In the genomic region with DNA sequence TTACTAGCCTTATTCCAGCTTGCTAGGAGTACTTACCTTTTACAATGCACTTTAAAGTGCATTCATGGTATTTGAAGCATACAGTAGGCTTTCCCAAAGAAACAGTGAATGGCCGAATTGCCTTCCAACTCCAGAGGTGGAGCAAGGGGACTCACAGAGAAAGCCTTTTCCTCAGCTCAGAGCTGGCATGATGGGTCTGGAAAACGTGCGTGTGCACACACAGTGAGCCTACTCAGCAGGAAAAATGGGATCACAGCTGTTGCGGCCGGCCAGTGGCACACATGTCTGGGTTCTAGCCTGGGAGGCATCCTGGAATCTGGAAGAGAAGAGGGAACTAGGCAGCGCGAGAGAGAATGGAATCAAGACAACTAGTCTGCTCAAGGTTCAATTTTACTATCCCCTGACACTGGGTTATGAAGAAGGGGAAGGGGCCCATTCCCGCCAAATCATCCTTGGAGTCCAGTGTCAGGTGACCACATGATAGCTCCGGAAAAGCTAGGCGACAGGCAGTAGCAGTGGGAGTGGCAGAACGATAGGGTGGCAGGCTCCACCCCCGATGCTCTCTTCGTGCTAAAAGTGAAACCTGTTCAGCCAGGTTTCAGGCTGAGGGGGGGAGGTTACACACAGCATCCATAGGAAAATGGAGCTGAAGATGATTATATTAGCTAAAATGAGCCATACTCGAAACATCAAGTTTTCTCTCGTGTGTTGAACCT, we compare ENCODE assay signal across 8 mouse cellular contexts. TPM values are rescaled to one million over a fixed set of nuclear protein-coding genes. Genes with fewer than 3 reads are reported as not detected.
DNase-seq lines count a peak whose midpoint lies in the region; ATAC-seq lines count a peak whose summit lies in the region.

No protein-coding gene starts in this region.

- no peak for DNase-seq in frontal cortex, postnatal 10 days (ENCODE audit: low spot score in 2 of 2)
- peak; percentile 21 to 22 for DNase-seq in B cell, adult 2 months
- peak; percentile 34 for DNase-seq in limb, embryonic 11.5 days (ENCODE audit: low spot score)
- no peak for DNase-seq in ovary, postnatal 10 days (ENCODE audit: low spot score)
- DNase-seq in left cerebral cortex, adult 18-20 months (ENCODE audit: low spot score in 2 of 2) = no peak

- H3K9me3 ChIP-seq in embryonic facial prominence, embryonic 15.5 days (replicated peaks) = no peaks in the 10 kb centered on the region
- H3K9me3 ChIP-seq in limb, embryonic 11.5 days (ENCODE audit: control insufficient read depth, low read length) = no peaks in the 10 kb centered on the region
- H3K9me3 ChIP-seq in neural tube, embryonic 13.5 days = no peaks in the 10 kb centered on the region

- H3K27ac ChIP-seq in embryonic facial prominence, embryonic 15.5 days (replicated peaks) = no peak overlapping the region
- no peak overlapping the region for H3K27ac ChIP-seq in limb, embryonic 11.5 days (replicated peaks; ENCODE audit: low read depth, low read length)
- H3K27ac ChIP-seq in neural tube, embryonic 13.5 days (replicated peaks) = no peak overlapping the region

- peak overlapping the region; percentile 37 for H3K4me3 ChIP-seq in embryonic facial prominence, embryonic 15.5 days (replicated peaks)
- H3K4me3 ChIP-seq in limb, embryonic 11.5 days (ENCODE audit: low read depth, low read length) = 0 out of 2 replicates have a peak overlapping the region, but pooled peaks have one; percentile 8
- peak overlapping the region; percentile 32 for H3K4me3 ChIP-seq in neural tube, embryonic 13.5 days

- no peaks in the 10 kb centered on the region for H3K27me3 ChIP-seq in embryonic facial prominence, embryonic 15.5 days
- no peaks in the 10 kb centered on the region for H3K27me3 ChIP-seq in limb, embryonic 11.5 days (ENCODE audit: control insufficient read depth, insufficient read depth, low read length)
- no peaks in the 10 kb centered on the region for H3K27me3 ChIP-seq in neural tube, embryonic 13.5 days

- H3K9ac ChIP-seq in embryonic facial prominence, embryonic 15.5 days = no peak overlapping the region
- no peak overlapping the region for H3K9ac ChIP-seq in limb, embryonic 11.5 days (ENCODE audit: low read length)
- peak overlapping the region; percentile 49 for H3K9ac ChIP-seq in neural tube, embryonic 13.5 days

- H3K4me1 ChIP-seq in embryonic facial prominence, embryonic 15.5 days = peaks cover 8% of the 10 kb centered on the region
- no peaks in the 10 kb centered on the region for H3K4me1 ChIP-seq in limb, embryonic 11.5 days (ENCODE audit: control insufficient read depth, insufficient read depth, low read length)
- peaks cover 6% of the 10 kb centered on the region for H3K4me1 ChIP-seq in neural tube, embryonic 13.5 days (replicated peaks)

- peak; percentile 59; the same call in 1 of the 2 replicates for ATAC-seq in frontal cortex, adult (ENCODE audit: low TSS enrichment)
- no peak for ATAC-seq in embryonic facial prominence, embryonic 15.5 days (ENCODE audit: insufficient number of reproducible peaks, low FRiP score, low TSS enrichment, low read depth)
- ATAC-seq in limb, embryonic 11.5 days (ENCODE audit: insufficient number of reproducible peaks, low FRiP score, low TSS enrichment, low read depth) = no peak
- no peak for ATAC-seq in neural tube, embryonic 13.5 days (ENCODE audit: low read depth)

- 9% methylated on average over 15 of the region's 15 CpGs for WGBS in embryonic facial prominence, embryonic 15.5 days
- 15% methylated on average over 15 of the region's 15 CpGs for WGBS in limb, embryonic 11.5 days
- 21% methylated on average over 15 of the region's 15 CpGs for WGBS in neural tube, embryonic 13.5 days

- H3K36me3 ChIP-seq in embryonic facial prominence, embryonic 15.5 days = no peaks in the 10 kb centered on the region
- H3K36me3 ChIP-seq in limb, embryonic 11.5 days (ENCODE audit: control insufficient read depth, insufficient read depth, low read length) = no peaks in the 10 kb centered on the region
- no peaks in the 10 kb centered on the region for H3K36me3 ChIP-seq in neural tube, embryonic 13.5 days

- H3K4me2 ChIP-seq in embryonic facial prominence, embryonic 15.5 days (replicated peaks) = peak overlapping the region; percentile 53
- H3K4me2 ChIP-seq in limb, embryonic 11.5 days (ENCODE audit: low read depth, severe bottlenecking) = peak overlapping the region; percentile 34
- peak overlapping the region; percentile 54 for H3K4me2 ChIP-seq in neural tube, embryonic 13.5 days

RNA-seq across cellular contexts. Expression of a gene that starts 22.3 kb away (rescaled TPM):
- polyA plus RNA-seq in embryonic facial prominence, embryonic 15.5 days (2015; fragmentation: Nextera tagmentation; extraction: Ambion mirVana) = 3.7 and 4.4 TPM in 2 replicates
- 0.25 and 0.34 TPM in 2 replicates for polyA plus RNA-seq in limb, embryonic 11.5 days (2014; fragmentation: Nextera tagmentation; extraction: Ambion mirVana)
- polyA plus RNA-seq in neural tube, embryonic 13.5 days (2015; fragmentation: Nextera tagmentation; extraction: Ambion mirVana) = 1.9 and 2.1 TPM in 2 replicates
- 10 to 100 TPM; 19.5 to 22.3 TPM for total RNA-seq in left cerebral cortex, adult 18-20 months (2021)

RNA-seq across cellular contexts. Expression of a gene that starts 27.8 kb away (rescaled TPM):
- polyA plus RNA-seq in embryonic facial prominence, embryonic 15.5 days (2015; fragmentation: Nextera tagmentation; extraction: Ambion mirVana) = 5.7 and 5.9 TPM in 2 replicates
- polyA plus RNA-seq in limb, embryonic 11.5 days (2014; fragmentation: Nextera tagmentation; extraction: Ambion mirVana) = 5.3 TPM in 2 replicates
- polyA plus RNA-seq in neural tube, embryonic 13.5 days (2015; fragmentation: Nextera tagmentation; extraction: Ambion mirVana) = 8.5 and 8.9 TPM in 2 replicates
- 10 to 100 TPM; 59.0 to 60.6 TPM for total RNA-seq in left cerebral cortex, adult 18-20 months (2021)

RNA-seq across cellular contexts. Expression of a gene that starts 54.9 kb away (rescaled TPM):
- 11.5 and 13.8 TPM in 2 replicates for polyA plus RNA-seq in embryonic facial prominence, embryonic 15.5 days (2015; fragmentation: Nextera tagmentation; extraction: Ambion mirVana)
- polyA plus RNA-seq in limb, embryonic 11.5 days (2014; fragmentation: Nextera tagmentation; extraction: Ambion mirVana) = 23.4 and 27.7 TPM in 2 replicates
- 15.6 and 16.7 TPM in 2 replicates for polyA plus RNA-seq in neural tube, embryonic 13.5 days (2015; fragmentation: Nextera tagmentation; extraction: Ambion mirVana)
- 10 to 100 TPM; 48.5 to 54.1 TPM for total RNA-seq in left cerebral cortex, adult 18-20 months (2021)

Comparison
In these comparisons a context has a peak if more than half of its experiments do, and no peak if none do; other contexts are left out.
1. DNase-seq: peak in B cell, adult 2 months (2 of 2) and limb, embryonic 11.5 days (single experiment); none in frontal cortex, postnatal 10 days (0 of 2), ovary, postnatal 10 days (single experiment) and left cerebral cortex, adult 18-20 months (0 of 2).
2. Peak in every context shown above with its lines, with median percentiles within 50 percentile points of each other: H3K4me2 ChIP-seq and H3K4me3 ChIP-seq.